Mouse (Mus musculus) megakaryocyte, embryonic 14.5 days (primary cell): ENCODE measurements around the gene Rnf126. TPM values are rescaled to one million over a fixed set of nuclear protein-coding genes. Genes with fewer than 3 reads are reported as not detected.
"Not testable (repeated sequence)": the region's sequence is repeated elsewhere in the genome, so short reads cannot be mapped to it uniquely, and the experiment has no call there.

Experiments used
- H3K27me3 ChIP-seq: replicated peaks from 2 replicates; pipeline ENCODE3; 2012; ENCODE audit warnings: inconsistent platforms
- H3K36me3 ChIP-seq: replicated peaks from 2 replicates; pipeline ENCODE3; 2012; ENCODE audit warnings: low read length, inconsistent platforms, mixed read lengths
- H3K4me1 ChIP-seq: 2 replicates; pipeline ENCODE4 v1.6.1; 2012; ENCODE audit warnings: inconsistent platforms
- H3K4me3 ChIP-seq: replicated peaks from 2 replicates; pipeline ENCODE3; 2012; ENCODE audit warnings: moderate library complexity, mild to moderate bottlenecking, inconsistent platforms
- H3K9me3 ChIP-seq: 2 replicates; pipeline ENCODE4 v1.6.1; 2012; ENCODE audit warnings: inconsistent platforms
- FLI1 ChIP-seq: IDR thresholded peaks from 2 replicates; pipeline ENCODE4 v1.6.1; 2012; ENCODE audit warnings: low read length, inconsistent platforms, mixed read lengths
- GATA1 ChIP-seq: IDR thresholded peaks from 3 replicates; pipeline ENCODE4 v1.6.1; 2012; ENCODE audit warnings: mixed read lengths, low read length, inconsistent platforms, borderline replicate concordance
- polyA plus RNA-seq: library from polyadenylated mRNA; stranded (reverse); fragments of >175 nt; gene quantifications from 2 replicates; pipeline ENCODE4 v1.2.3, GENCODE M21; 2012; ENCODE audit warnings: low replicate concordance; ENCODE audit not compliant: insufficient read depth

Rnf126 gene
- polyA plus RNA-seq, 1 experiment, result 302 TPM

GRCm38 (mm10) chr10:79767372-79768244 lies 856 bp upstream of the Rnf126 start:
- H3K27me3 ChIP-seq, result peaks cover 10% of the 10 kb centered on the region
- no peak for TF ChIP-seq GATA1
- TF ChIP-seq FLI1, result no peak
- peaks cover 57% of the 10 kb centered on the region for H3K4me1 ChIP-seq
- peak overlapping the region; percentile 98 for H3K4me3 ChIP-seq
- H3K36me3 ChIP-seq, result peaks cover 15% of the 10 kb centered on the region
- peaks cover 9% of the 10 kb centered on the region for H3K9me3 ChIP-seq

- Histone ChIP-seq H3K36me3 (peaks cover 31% of the 10 kb centered on the region), H3K9me3 (no peaks in the 10 kb centered on the region), H3K4me3 (peak overlapping the region; percentile 98), H3K27me3 (peaks cover 6% of the 10 kb centered on the region), H3K4me1 (peaks cover 69% of the 10 kb centered on the region)
- no peak for TF ChIP-seq FLI1
- TF ChIP-seq GATA1, result no peak
These were observed 698 bp downstream of the Rnf126 start for GRCm38 (mm10) chr10:79766001-79766507.

- Histone ChIP-seq H3K27me3 (no peaks in the 10 kb centered on the region), H3K4me1 (peaks cover 65% of the 10 kb centered on the region), H3K4me3 (peak overlapping the region; percentile 98), H3K36me3 (peaks cover 37% of the 10 kb centered on the region), H3K9me3 (no peaks in the 10 kb centered on the region)
- no peak for TF ChIP-seq GATA1
- TF ChIP-seq FLI1, result no peak
These were observed 1.5 kb downstream of the Rnf126 start for GRCm38 (mm10) chr10:79765228-79765745.

GRCm38 (mm10) chr10:79764234-79764633 lies 2.5 kb downstream of the Rnf126 start:
- Histone ChIP-seq H3K36me3 (peaks cover 46% of the 10 kb centered on the region), H3K4me1 (peaks cover 65% of the 10 kb centered on the region), H3K27me3 (no peaks in the 10 kb centered on the region), H3K9me3 (no peaks in the 10 kb centered on the region), H3K4me3 (peak overlapping the region; percentile 66)
- TF ChIP-seq GATA1 (no peak), FLI1 (no peak)

GRCm38 (mm10) chr10:79762875-79763274 lies 3.9 kb downstream of the Rnf126 start:
- Histone ChIP-seq H3K9me3 (no peaks in the 10 kb centered on the region), H3K27me3 (no peaks in the 10 kb centered on the region), H3K4me3 (peak overlapping the region; percentile 78), H3K36me3 (peaks cover 59% of the 10 kb centered on the region), H3K4me1 (peaks cover 57% of the 10 kb centered on the region)
- TF ChIP-seq GATA1 (no peak), FLI1 (no peak)

- no peak for TF ChIP-seq FLI1
- no peak for TF ChIP-seq GATA1
- Histone ChIP-seq H3K4me3 (peak overlapping the region; percentile 2), H3K36me3 (peaks cover 81% of the 10 kb centered on the region), H3K27me3 (no peaks in the 10 kb centered on the region), H3K9me3 (no peaks in the 10 kb centered on the region), H3K4me1 (peaks cover 43% of the 10 kb centered on the region)
These were observed 6.1 kb downstream of the Rnf126 start for GRCm38 (mm10) chr10:79760603-79761143.

GRCm38 (mm10) chr10:79759675-79760074 lies 7.1 kb downstream of the Rnf126 start:
- not testable (repeated sequence) for H3K27me3 ChIP-seq, H3K4me3 ChIP-seq, H3K9me3 ChIP-seq
- peaks cover 40% of the 10 kb centered on the region for H3K4me1 ChIP-seq
- H3K36me3 ChIP-seq, result peaks cover 86% of the 10 kb centered on the region

GRCm38 (mm10) chr10:79756660-79757059 lies 10.1 kb downstream of the Rnf126 start:
- Histone ChIP-seq H3K4me1 (peaks cover 13% of the 10 kb centered on the region), H3K4me3 (peak overlapping the region; percentile 29), H3K9me3 (no peaks in the 10 kb centered on the region), H3K36me3 (peaks cover 61% of the 10 kb centered on the region), H3K27me3 (peaks cover 4% of the 10 kb centered on the region)
- TF ChIP-seq FLI1 (no peak), GATA1 (no peak)

GRCm38 (mm10) chr10:79755854-79756253 lies 10.9 kb downstream of the Rnf126 start:
- Histone ChIP-seq H3K4me3 (no peak overlapping the region), H3K4me1 (peaks cover 16% of the 10 kb centered on the region), H3K27me3 (peaks cover 11% of the 10 kb centered on the region), H3K9me3 (no peaks in the 10 kb centered on the region), H3K36me3 (peaks cover 53% of the 10 kb centered on the region)
- no peak for TF ChIP-seq GATA1
- no peak for TF ChIP-seq FLI1

GRCm38 (mm10) chr10:79754856-79755516 lies 11.8 kb downstream of the Rnf126 start, which contains the start of gene Fgf22:
Gene Fgf22, plus strand, starts transcription at chr10:79755076.
- Histone ChIP-seq H3K36me3 (peaks cover 45% of the 10 kb centered on the region), H3K9me3 (no peaks in the 10 kb centered on the region), H3K4me3 (peak within 1 kb of the TSS; percentile 71), H3K4me1 (peaks cover 16% of the 10 kb centered on the region), H3K27me3 (peaks cover 11% of the 10 kb centered on the region)
- TF ChIP-seq GATA1, result no peak
- TF ChIP-seq FLI1, result no peak
